Mouse (Mus musculus) heart, embryonic 10.5 days (tissue): Measurements from ENCODE around the gene Gprin2. TPM values are rescaled to one million over a fixed set of nuclear protein-coding genes. Genes with fewer than 3 reads are reported as not detected.

Experiments used
- DNase-seq: peaks from one replicate; pipeline ENCODE4 v3.0.0-alpha.2; 2017; ENCODE audit warnings: low spot score
- H3K27ac ChIP-seq: fragments of 300-500 bp; sonication (generic); 2 replicates; pipeline ENCODE4 v1.5.1; 2016; ENCODE audit warnings: mild to moderate bottlenecking
- H3K27me3 ChIP-seq: fragments of 300-500 bp; sonication (generic); 2 replicates; pipeline ENCODE4 v1.6.1; 2016; ENCODE audit warnings: mild to moderate bottlenecking; ENCODE audit not compliant: poor library complexity, insufficient read depth, severe bottlenecking
- H3K36me3 ChIP-seq: fragments of 300-500 bp; sonication (generic); 2 replicates; pipeline ENCODE4 v1.6.1; 2016; ENCODE audit warnings: mild to moderate bottlenecking, moderate library complexity
- H3K4me1 ChIP-seq: fragments of 300-500 bp; sonication (generic); 2 replicates; pipeline ENCODE4 v1.6.1; 2016; ENCODE audit warnings: mild to moderate bottlenecking
- H3K4me3 ChIP-seq: fragments of 300-500 bp; sonication (generic); 2 replicates; pipeline ENCODE4 v1.5.1; 2016; ENCODE audit warnings: mild to moderate bottlenecking, moderate library complexity
- H3K9me3 ChIP-seq: fragments of 300-500 bp; sonication (generic); 2 replicates; pipeline ENCODE4 v1.6.1; 2016; ENCODE audit warnings: mild to moderate bottlenecking, moderate library complexity
- WGBS: fragments of 180-500 bp; shearing (Covaris S2); methylation state at CpG from one replicate; pipeline ENCODE4 v1.1.7; 2016; 5-methylcytosine and 5-hydroxymethylcytosine counted together
- polyA plus RNA-seq: library from polyadenylated mRNA; unstranded; fragments of >200 nt; fragmentation: Nextera tagmentation; extraction: Ambion mirVana; gene quantifications from 2 replicates; pipeline ENCODE4 v1.2.1, GENCODE M21; 2016

Gprin2 gene
- polyA plus RNA-seq, result 0.17 and 0.46 TPM in 2 replicates

DNA sequence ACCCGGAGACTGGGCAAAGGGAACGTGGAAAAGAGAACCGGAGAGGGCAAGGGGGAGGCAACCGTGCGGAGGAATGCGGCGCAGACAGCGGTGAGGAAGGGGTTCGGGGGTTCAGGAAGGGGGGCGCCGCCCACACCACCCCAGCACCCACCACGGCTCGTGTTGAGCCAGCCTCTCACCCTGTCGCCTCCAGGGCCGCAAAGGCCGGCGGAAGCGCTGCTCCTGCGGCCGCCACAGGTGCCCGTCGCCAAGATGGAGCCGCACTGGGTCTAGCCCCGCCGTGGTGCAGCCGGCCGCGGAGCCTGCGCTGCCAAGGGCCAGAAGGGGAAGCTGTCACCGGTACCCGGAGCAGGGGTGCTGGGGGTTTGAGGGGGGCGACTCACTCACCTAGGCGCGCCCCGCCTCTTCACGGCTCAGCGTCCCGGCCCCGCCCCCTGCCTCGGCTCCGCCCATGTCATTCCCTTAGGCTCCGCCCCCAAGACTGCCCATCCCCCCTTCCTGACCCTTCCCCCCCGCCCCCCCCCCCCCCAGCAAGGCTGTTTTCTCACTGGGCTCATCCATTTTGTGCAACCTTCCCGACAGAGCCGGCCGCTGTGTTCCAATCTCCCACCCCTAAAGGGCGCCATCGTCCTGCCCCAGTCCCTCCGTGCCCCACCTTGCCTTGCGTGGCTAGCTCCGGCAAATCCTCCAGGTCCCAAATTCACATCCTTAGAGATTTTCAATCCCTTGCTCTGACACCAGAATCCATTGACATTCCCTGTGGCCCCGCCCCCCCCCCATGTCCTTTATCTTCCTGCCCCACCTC is at the start of gene Gprin2:
Gene Gprin2 (minus strand): TSS at position 423 of the 805 bp plus-strand sequence.
- Histone ChIP-seq H3K27ac (peak within 1 kb of the TSS; percentile 59), H3K36me3 (no peaks in the 10 kb centered on the region), H3K27me3 (peaks cover 52% of the 10 kb centered on the region), H3K4me1 (peaks cover 23% of the 10 kb centered on the region; the same call in 1 of the 2 replicates), H3K4me3 (peak within 1 kb of the TSS; percentile 84), H3K9me3 (no peaks in the 10 kb centered on the region)
- no peak for DNase-seq
- 5% methylated on average over 33 of the region's 52 CpGs for WGBS

DNA sequence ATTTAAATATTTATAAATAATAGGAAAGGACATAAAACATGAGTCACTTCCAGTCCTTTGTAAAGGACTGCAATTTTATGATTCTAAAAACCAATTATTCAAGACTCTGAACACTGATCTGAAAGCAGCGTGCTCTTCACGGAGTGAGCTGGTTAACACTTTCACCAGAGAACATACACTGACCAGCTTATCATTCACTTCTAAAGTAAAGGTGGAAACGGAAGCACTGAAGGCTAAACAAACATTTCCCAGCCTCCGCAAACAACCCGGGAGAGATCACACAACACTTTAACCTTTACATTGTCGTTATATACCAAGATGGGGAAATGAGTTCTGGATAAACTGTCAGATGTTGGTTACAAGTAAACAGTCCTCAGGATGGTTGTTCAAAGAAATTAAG is 39.2 kb upstream of the Gprin2 start:
- DNase-seq, result no peak
- Histone ChIP-seq H3K27me3 (no peaks in the 10 kb centered on the region), H3K4me3 (no peak overlapping the region), H3K27ac (no peak overlapping the region), H3K9me3 (no peaks in the 10 kb centered on the region), H3K36me3 (peaks cover 4% of the 10 kb centered on the region; the same call in 1 of the 2 replicates), H3K4me1 (no peaks in the 10 kb centered on the region)
- WGBS, result 59% methylated on average over 6 of the region's 6 CpGs

DNA sequence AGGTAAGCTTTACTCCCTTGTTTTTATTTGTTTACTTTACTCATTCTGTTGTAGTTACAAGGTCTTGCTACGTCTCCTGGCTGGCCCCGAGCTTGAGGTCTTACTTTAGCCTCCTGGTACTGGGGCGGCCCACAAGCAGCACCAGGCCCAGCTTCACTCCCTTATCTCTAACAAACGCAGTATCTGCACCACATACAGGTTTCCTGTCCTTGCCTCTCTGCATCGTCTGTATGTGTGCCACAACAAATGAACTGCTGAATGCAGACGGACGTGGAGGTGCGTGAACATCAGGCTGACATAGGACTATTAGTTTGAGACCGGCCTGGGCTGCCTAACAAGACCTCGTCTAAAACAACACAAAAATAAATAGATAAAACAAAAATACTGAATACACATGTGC is 38.8 kb upstream of the Gprin2 start:
- H3K27ac ChIP-seq, result no peak overlapping the region
- H3K36me3 ChIP-seq, result peaks cover 4% of the 10 kb centered on the region; the same call in 1 of the 2 replicates
- H3K4me3 ChIP-seq, result no peak overlapping the region
- H3K4me1 ChIP-seq, result no peaks in the 10 kb centered on the region
- no peaks in the 10 kb centered on the region for H3K27me3 ChIP-seq
- no peaks in the 10 kb centered on the region for H3K9me3 ChIP-seq
- whole genome bisulfite sequencing, result 54% methylated on average over 10 of the region's 10 CpGs
- DNase-seq, result no peak

DNA sequence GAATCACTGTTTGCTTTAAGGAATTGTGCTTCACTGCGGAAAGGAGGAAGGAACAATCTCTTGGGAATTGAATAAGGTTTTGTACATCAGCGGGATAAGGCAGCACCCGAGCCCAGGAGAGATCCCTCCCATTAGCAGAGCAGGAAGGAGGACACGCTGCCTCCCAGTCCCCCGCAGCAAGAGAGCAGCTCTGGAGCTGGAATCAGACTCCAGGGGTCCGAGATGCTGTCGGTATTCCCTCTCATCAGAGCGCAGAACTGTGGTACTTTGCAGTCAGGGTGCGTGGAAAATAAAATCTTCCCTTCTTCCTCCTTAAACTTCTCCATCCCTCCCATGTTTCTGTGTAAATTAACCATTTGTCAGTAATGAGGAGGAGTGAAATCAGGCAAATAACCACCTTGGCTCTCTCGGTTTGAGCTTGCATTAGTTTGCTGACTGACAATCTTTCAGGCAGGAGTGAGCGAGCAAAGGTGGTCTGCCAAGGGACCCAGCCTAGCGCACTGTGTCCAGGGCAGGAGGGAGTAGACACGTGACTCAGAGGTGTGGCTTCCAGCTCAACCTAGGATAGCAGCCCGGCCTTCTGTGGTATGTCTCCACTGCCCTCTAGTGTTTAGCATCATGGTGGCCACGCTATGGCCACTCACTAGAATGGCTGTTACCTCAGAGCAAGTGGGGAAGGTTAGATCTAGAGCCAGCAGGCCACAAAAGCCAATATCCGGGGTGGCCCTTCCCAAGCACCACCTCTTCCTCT is 33.4 kb upstream of the Gprin2 start:
- Histone ChIP-seq H3K36me3 (no peaks in the 10 kb centered on the region; the same call in 1 of the 2 replicates), H3K27me3 (no peaks in the 10 kb centered on the region), H3K9me3 (no peaks in the 10 kb centered on the region), H3K4me1 (peaks cover 6% of the 10 kb centered on the region), H3K27ac (no peak overlapping the region), H3K4me3 (peak overlapping the region; percentile 53)
- 5% methylated on average over 16 of the region's 16 CpGs for WGBS
- DNase-seq, result peak; percentile 93

DNA sequence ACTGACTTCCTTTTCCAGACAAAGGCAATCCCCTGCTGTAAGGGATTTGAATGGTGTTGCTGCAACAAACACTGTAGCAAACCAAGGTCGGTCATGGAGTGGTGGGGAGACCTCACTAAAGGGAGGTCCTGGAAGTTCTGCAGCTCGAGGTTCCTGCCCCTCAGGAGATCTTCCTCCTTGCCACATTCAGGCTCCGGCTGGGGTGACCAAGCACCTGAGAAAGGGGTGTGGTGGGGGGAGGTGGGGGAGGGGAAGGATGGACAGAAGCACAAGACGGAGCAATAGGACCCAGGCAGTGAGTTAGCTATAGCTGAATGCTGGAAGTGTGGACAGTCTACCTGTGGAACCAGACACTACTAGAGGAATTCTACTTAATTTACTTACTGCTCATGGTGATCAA is 32.4 kb upstream of the Gprin2 start:
- DNase-seq, result peak; percentile 69
- Histone ChIP-seq H3K27me3 (no peaks in the 10 kb centered on the region), H3K4me1 (peaks cover 12% of the 10 kb centered on the region), H3K4me3 (no peak overlapping the region), H3K27ac (no peak overlapping the region), H3K36me3 (no peaks in the 10 kb centered on the region; the same call in 1 of the 2 replicates), H3K9me3 (no peaks in the 10 kb centered on the region)
- 58% methylated on average over 4 of the region's 4 CpGs for WGBS

DNA sequence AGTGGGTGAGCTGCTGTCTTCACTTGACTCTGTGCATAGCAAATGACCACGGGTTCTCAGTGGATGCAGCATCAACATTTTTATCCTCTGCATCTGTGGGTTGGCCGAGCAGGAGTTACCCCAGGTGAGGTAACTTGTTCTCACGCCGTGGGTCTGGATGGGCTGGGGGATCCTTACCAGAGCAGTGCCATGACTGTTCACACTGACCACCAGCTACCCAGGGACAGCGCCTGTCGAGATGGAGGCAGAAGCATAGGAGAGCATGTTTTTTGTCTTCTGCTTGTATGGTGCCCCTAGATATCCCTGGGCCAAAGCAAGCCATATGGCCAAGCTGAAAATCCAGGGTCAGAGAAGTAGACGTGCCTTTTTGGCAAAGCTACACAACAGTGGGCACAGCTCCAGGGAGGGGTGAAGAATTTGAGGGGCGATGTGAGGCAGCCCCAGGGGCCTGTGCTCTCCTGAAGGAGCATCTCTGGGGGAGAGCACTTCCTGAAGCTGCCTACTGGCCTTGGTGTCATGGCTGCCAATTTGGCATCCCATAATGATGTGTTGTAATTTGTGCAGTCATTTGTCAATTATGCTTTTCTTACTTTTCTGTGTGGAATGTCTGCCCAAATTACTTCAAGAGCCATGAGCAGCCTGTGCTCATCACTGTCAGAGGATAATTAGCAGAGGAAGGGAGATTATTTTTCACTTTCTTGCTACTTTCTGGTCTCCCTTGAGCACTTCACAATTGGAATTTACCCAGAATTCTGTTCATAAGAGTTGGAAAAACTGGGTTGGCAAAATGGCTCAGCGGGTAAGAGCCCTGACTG is 31.6 kb upstream of the Gprin2 start:
- Histone ChIP-seq H3K4me3 (no peak overlapping the region), H3K9me3 (no peaks in the 10 kb centered on the region), H3K4me1 (peaks cover 19% of the 10 kb centered on the region), H3K36me3 (no peaks in the 10 kb centered on the region; the same call in 1 of the 2 replicates), H3K27me3 (no peaks in the 10 kb centered on the region), H3K27ac (no peak overlapping the region)
- WGBS, result 86% methylated on average over 9 of the region's 9 CpGs
- DNase-seq, result peak; percentile 74

DNA sequence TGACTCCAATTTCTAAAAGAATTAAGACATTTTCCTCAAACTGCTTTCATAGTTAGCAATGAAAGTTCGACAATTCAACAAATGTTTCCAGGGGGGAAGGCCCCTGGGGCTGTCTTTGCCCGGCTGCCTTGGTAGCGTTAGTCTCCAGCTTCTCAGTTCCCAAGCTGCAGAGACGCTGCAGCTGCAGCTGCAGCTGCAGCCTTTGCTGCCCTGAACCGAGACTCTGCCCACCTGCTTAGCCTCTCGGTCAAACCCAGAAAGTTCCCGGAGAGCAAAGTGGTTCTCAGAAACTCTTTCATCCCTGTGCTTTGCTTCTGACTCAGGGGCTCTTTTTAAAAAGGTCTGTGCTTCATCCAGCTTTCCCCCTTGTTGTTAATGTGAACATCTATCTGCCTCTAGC is 30.9 kb upstream of the Gprin2 start:
- 76% methylated on average over 7 of the region's 7 CpGs for WGBS
- Histone ChIP-seq H3K27ac (no peak overlapping the region), H3K9me3 (no peaks in the 10 kb centered on the region), H3K4me1 (peaks cover 21% of the 10 kb centered on the region), H3K4me3 (no peak overlapping the region), H3K36me3 (no peaks in the 10 kb centered on the region; the same call in 1 of the 2 replicates), H3K27me3 (no peaks in the 10 kb centered on the region)
- DNase-seq, result no peak

DNA sequence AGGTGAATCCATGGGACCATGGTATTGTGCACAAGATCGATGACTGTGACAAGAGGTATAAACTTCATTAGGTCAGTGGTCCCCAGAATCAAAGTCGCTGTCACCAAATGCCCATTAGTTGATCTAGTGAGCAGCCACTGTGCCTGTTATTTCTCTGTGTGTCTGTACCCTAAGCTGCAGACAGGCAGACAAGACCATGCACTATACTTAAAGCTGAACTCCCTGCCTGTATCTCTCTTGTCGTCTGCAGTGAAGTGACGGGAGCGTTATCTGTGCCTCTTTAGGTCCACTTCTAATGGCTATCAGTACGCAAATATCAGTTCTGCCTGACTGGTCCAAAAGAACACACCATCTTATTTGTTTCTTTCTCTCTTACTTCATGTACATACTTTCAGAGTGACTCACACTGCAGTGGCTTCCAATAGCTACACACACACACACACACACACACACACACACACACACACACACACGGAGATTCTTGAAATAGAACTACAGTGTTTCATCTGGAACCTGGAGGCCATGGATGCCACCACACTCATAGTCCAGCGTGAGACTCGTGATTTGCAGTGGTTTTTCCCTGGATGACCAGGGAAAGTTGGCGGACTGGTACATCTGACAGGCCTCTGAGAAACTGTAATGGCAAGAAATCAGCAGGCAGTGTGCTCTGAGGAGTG is 27.5 kb upstream of the Gprin2 start:
- H3K27ac ChIP-seq, result peak overlapping the region; percentile 38; the same call in 1 of the 2 replicates
- no peaks in the 10 kb centered on the region for H3K9me3 ChIP-seq
- WGBS, result 38% methylated on average over 10 of the region's 10 CpGs
- H3K4me3 ChIP-seq, result no peak overlapping the region
- H3K27me3 ChIP-seq, result 0 out of 2 replicates have a peak, but pooled peaks cover 5% of the 10 kb centered on the region
- H3K4me1 ChIP-seq, result peaks cover 15% of the 10 kb centered on the region
- peak; percentile 80 for DNase-seq
- no peaks in the 10 kb centered on the region for H3K36me3 ChIP-seq

DNA sequence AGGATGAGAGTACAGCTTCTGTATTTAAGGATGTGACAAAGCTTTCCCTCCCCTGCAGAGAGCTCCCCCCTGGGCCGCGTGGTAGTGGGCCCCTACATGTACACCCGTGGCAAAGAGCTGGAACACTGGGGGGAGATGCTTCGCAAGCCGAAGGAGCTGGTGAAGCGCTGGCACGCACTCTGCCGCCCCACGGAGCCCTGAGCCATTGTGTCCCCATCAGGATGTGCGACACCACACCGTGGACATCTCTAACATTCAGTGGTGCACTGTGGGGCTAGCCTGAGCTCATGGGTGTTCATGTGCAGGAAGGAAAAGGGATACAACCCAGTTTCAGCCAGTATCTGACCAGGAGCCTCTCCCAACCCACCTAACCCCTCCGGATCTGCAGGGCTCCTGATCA is 26.5 kb upstream of the Gprin2 start:
- no peaks in the 10 kb centered on the region for H3K9me3 ChIP-seq
- DNase-seq, result no peak
- peaks cover 15% of the 10 kb centered on the region for H3K4me1 ChIP-seq
- no peaks in the 10 kb centered on the region for H3K36me3 ChIP-seq
- H3K4me3 ChIP-seq, result no peak overlapping the region
- H3K27me3 ChIP-seq, result 0 out of 2 replicates have a peak, but pooled peaks cover 6% of the 10 kb centered on the region
- H3K27ac ChIP-seq, result no peak overlapping the region
- 83% methylated on average over 12 of the region's 12 CpGs for WGBS

DNA sequence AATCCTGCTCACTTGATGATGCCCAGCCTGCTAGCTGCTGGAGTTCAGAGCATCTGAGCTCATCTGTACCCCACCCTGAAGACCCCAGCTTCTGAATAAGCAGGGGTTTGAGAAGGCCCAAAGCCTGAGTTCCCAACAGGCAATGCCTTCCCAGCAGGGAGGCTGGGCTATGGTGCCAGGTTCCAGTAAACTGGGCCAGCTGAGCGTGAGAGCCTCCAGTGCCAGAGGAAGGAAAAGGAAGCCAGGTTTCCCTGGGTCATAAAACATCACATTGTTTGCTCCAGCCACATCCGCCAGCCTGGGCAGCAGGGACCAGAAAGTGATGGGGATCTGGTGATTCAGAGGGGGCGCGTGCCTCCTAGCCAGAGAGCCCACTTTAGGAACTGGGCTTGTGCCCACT is 25.1 kb upstream of the Gprin2 start:
- no peaks in the 10 kb centered on the region for H3K36me3 ChIP-seq
- 82% methylated on average over 4 of the region's 4 CpGs for WGBS
- no peak for DNase-seq
- H3K27me3 ChIP-seq, result peaks cover 19% of the 10 kb centered on the region
- H3K27ac ChIP-seq, result no peak overlapping the region
- no peaks in the 10 kb centered on the region for H3K9me3 ChIP-seq
- H3K4me1 ChIP-seq, result peaks cover 15% of the 10 kb centered on the region
- H3K4me3 ChIP-seq, result no peak overlapping the region

DNA sequence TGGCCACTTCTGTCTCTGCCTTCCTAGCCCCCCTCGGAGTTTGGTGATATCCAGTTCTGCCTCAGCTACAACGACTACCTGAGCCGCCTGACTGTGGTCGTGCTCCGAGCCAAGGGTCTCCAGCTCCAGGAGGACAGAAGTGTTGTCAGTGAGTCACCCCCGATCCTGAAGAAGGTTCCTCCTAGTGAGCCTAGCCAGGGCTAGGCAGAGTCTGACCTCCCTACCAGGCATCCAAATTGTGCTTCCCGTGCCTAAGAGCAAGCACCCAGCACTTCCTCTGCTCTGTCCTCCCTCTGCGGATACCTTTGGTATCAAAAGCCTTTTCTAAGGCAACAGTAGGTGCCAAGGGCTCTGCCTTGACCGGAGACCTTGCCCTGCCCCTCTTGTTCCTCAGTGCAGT is 24.5 kb upstream of the Gprin2 start:
- peaks cover 15% of the 10 kb centered on the region for H3K4me1 ChIP-seq
- no peaks in the 10 kb centered on the region for H3K9me3 ChIP-seq
- H3K27me3 ChIP-seq, result peaks cover 25% of the 10 kb centered on the region
- H3K36me3 ChIP-seq, result no peaks in the 10 kb centered on the region
- H3K27ac ChIP-seq, result no peak overlapping the region
- 74% methylated on average over 9 of the region's 9 CpGs for WGBS
- no peak for DNase-seq
- no peak overlapping the region for H3K4me3 ChIP-seq

DNA sequence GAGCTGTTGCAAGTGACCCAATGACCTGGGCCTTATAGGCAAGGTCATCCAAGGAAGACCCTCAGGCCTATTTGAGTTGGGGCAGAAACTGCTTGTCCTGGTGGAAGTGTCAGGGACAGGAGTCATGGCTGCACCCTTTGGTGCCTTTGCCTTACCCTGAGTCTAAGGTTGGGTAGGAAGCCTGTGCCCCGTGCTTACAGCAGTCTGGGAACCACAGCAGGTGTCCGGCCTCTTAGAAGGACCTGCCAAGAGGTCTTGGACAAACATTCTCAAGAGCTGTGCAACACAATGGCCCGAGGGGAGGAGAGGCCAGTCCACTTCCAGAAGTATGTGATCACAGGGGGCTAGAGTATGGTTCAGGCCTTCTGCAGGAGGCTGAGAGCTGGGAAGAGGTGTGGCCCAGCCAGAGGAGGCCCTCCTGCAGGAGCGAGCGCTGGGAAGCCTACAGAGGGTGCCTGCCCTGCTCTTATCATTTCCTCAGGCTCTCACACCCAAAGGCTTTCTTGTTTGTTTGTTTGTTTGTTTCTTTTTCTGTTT is 22.0 kb upstream of the Gprin2 start:
- H3K27ac ChIP-seq, result no peak overlapping the region
- 60% methylated on average over 5 of the region's 5 CpGs for WGBS
- H3K4me3 ChIP-seq, result no peak overlapping the region
- H3K36me3 ChIP-seq, result no peaks in the 10 kb centered on the region
- no peak for DNase-seq
- H3K27me3 ChIP-seq, result peaks cover 50% of the 10 kb centered on the region
- peaks cover 12% of the 10 kb centered on the region for H3K4me1 ChIP-seq
- H3K9me3 ChIP-seq, result no peaks in the 10 kb centered on the region
